Mouse (Mus musculus) adrenal gland, adult 2 months (tissue): ENCODE measurements around the gene Zfp386. TPM values are rescaled to one million over a fixed set of nuclear protein-coding genes. Genes with fewer than 3 reads are reported as not detected.
A peak's percentile ranks its signal among the peaks of the same experiment; 100 is the strongest.
"Not testable (repeated sequence)": the region's sequence is repeated elsewhere in the genome, so short reads cannot be mapped to it uniquely, and the experiment has no call there.

Source experiments
- DNase-seq: peaks from one replicate; pipeline ENCODE4 v3.0.0; 2021
- long read RNA-seq: library from polyadenylated mRNA; stranded (forward); transcript quantifications from one replicate; pipeline ENCODE4 v2.0.0, GENCODE M21; 2021
- polyA plus RNA-seq: library from polyadenylated mRNA; depleted of rRNA; stranded (reverse); fragments of >200 nt; gene quantifications from 2 replicates; pipeline ENCODE4 v1.2.3, GENCODE M21; 2012; rRNA removed
- total RNA-seq, 2 experiments: library from RNA; stranded (reverse); gene quantifications; 2 replicates each; pipeline ENCODE4 v1.2.3; 2021

Gene Zfp386
- total RNA-seq (10 to 100 TPM; 26.5 to 33.1 TPM), polyA plus RNA-seq (1.6 and 1.7 TPM in 2 replicates)
- long read RNA-seq, transcript Zfp386-201 (3 exons, 1,958 nt) = major isoform, 18 of 34 reads
- long read RNA-seq, partial matches to known transcripts = 8 of 34 reads
- long read RNA-seq, other reads (novel, unspliced or antisense) = 8 of 34 reads

- peak; percentile 99 for DNase-seq
These were observed at the start of gene Zfp386 for GRCm38 (mm10) chr12:116047440-116048377. Gene Zfp386, plus strand, starts transcription at chr12:116047724.

DNA sequence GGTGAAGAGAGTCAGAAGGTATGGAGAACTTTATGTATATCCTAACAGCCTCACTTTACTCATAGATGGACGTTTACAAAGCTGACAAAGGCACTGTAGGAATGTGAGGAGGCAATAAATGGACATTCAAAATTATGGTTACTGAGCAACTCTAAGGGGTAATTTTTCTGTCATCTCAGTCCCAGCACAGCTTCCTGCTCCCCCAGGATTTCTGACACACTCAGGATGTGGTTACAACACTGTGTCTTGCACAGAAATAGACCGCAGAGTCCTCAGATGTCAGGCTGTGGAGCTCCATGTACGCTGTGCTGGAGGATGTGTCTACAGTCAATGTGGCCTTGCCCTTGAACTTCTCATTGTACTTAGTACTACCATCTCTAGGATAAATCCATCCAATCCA lies 47.7 kb upstream of the Zfp386 start:
- not testable (repeated sequence) for DNase-seq

DNA sequence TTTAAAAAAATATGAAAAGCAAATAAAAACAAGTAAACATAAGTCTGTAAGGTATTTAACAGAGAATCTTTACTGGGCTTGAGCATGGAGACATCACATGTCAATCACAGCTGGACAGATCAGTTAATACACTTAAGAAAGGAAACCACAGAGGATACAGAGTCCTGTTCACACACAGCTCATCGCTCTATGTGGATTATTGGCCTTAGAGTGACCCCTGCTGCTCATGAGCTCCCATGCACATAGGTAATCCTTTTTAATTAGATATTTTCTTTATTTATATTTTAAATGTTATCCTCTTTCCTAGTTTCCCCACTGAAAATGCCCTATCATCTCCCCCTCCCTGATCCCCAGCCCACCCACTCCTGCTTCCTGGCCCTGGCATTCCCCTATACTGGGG lies 44.6 kb upstream of the Zfp386 start:
- DNase-seq = not testable (repeated sequence)

GRCm38 (mm10) chr12:116010812-116011211 lies 36.7 kb upstream of the Zfp386 start:
- DNase-seq = no peak

DNA sequence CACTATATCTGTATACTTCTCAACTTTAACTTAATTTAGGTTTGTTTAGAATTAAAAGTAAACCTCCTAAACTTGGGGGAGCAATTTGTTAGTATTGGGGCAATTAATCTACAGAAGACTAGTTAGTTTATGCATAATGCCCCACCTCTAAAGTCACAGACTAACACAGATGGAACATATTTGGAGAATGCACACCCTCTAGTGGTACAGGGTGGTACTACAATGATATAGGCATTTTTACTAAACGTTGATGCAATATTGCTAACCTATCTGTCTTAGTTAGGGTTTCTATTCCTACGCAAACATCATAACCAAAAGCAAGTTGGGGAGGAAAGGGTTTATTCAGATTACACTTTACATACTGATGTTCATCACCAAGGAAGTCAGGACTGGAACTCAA lies 19.4 kb upstream of the Zfp386 start:
- DNase-seq = no peak

DNA sequence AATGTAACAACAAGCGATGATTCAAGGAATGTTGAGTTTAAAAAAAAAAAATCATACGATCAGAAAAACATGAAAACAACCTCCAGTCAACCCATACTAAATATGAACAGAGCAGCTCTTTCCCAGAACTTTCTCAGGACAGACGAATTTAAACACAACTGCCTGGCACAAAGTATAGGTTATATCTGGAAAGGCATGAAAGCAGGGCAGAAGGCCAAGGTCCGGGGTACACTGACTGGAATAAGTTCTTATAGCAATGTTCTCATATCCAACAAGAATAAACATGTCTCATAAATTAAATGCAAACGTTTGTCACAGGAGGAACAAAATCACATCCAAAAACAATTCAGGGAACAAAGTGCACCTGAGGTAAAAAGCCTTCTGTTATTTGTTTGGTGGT lies 12.2 kb upstream of the Zfp386 start:
- no peak for DNase-seq

GRCm38 (mm10) chr12:116044785-116045184 lies 2.7 kb upstream of the Zfp386 start:
- DNase-seq = no peak

DNA sequence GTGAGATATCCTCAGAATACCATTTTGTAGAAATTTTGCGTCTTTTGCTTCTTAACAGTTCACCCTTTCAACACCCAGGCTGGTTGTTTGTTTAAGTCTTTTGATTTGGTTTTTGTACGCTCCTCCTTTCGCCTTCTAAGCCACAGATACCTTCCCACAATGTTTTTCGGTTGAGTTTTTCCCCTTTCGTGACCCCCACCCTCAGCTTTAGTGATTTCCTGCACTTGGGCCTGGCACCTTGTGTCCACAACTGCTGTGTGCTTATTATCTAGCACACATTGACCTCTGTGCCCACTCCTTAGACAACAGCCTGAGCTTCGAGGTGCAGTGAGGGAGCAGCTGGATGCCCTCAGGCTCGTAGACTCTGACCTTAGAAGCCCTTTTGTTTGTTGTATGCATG lies 1.2 kb downstream of the Zfp386 start:
- DNase-seq = no peak

DNA sequence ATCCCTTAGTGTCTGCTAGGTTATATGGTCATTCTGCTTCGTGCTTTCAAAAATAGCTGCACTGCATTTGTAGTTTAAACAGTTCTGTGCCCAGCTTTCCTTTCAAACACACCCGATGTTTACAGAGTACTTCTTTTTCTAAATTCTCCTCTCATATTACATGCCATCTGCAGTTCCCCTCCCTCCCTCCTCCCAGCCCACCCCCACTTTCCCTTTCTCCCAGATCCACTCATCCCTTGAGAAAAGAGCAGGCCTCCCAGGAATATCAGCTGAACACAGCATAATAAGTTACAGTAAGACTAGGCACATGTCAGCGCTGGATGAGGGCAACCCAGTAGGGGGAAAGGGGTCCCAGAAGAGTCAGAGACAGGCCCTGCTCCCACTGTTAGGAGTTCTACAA lies 1.7 kb downstream of the Zfp386 start:
- no peak for DNase-seq

DNA sequence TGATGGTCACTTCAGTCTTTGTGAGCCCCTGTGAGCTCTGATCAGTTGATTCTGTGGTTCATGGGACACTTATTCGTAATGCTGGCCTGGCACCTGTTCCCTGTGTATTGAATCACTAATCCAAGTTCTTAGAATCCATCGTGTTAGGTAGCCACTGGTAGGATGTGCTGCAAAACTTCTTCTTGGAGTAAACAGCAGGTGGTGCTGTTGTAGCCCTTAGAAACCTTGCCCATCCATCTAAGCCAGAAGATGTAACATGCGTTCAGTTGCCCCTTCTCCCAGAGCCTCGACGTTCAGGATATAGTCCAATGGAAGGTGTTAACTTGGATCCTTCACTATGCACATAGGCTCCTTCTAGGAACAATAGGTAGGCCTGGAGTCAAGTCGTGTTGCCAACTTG lies 2.2 kb downstream of the Zfp386 start:
- DNase-seq = no peak

DNA sequence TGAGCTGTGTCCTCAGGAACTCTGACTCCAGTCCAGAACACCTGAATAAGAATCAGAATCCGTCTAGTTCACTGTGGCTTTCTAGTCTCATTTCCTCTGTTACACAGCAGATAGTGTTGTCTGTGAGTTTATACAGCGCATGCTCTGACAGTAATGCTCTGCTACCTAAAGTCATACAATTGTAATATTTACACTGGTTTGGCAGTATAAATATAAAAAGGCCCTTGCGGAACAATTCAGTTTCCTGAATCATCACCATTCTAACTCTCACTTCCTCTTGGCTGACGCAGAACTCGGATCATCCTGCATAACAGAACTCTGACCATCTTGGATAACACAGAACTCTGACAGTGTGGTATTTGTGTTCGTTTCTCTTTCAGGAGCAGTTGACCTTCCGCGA lies 6.8 kb downstream of the Zfp386 start:
- no peak for DNase-seq

GRCm38 (mm10) chr12:116056112-116056511 lies 8.6 kb downstream of the Zfp386 start:
- DNase-seq = no peak

- DNase-seq = no peak
These were observed 14.2 kb downstream of the Zfp386 start for GRCm38 (mm10) chr12:116061561-116062193.

GRCm38 (mm10) chr12:116062194-116062583 lies 14.7 kb downstream of the Zfp386 start:
- no peak for DNase-seq

- DNase-seq = no peak
These were observed 15.5 kb downstream of the Zfp386 start for GRCm38 (mm10) chr12:116063020-116063419.

DNA sequence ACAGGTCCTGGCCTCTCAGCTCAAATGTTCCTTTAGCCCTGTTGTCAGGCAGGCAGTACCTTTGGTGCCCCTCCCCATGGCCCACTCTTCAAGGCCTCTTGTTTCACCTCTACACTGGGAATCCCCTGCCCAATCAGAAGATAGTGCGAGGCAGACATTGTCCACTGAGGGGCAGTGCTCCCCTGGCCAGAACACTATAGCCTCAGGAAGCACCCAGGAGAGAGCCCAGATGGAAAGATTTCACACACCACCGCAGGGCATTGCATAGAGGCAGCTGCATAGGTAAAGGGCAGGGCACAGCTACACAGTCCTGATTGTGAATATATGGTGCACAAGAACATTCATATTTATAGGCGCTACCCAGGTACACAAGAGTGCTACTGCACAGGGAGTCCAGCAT lies 23.5 kb downstream of the Zfp386 start:
- DNase-seq = peak; percentile 33

DNA sequence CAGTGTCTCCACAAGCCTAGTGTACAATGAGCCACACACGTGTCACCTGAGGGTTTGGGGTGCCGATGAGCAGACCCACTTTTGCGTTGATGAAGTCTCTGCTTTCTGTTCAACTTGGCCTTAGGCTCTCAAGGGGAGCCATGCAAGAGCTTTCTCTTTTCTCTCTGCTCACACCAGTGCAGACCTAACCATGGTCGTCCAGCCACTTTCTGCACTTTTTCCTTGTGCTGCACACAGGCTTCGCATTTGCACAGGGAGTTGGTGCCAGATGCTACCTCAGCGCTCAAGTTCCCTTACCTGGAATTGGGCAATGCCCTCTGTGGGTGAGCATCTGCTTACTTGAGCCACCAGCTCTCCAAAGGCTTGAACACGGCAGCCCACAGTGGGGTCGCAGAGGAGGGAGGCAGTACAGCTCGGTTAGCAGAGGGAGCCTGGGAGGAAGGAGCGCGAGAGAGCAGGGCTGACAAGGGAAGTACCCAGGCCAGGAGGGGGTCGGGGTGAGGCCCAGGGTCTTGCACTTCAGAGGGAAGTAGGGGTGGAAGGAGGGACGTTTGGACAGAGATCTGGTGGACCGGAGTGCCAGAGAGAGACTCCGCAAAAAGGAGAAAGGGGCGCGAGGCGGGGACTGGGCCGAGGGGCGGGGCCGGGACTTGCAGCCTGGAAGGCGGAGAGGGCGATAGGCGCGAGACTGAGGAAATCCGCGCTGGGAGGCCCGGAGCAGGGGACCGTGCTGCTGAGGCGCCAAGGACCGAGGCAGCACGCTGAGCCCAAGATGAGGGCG lies 29.7 kb downstream of the Zfp386 start, which contains the start of gene Vipr2:
Gene Vipr2, plus strand, starts transcription at position 653 of the 781 bp plus-strand sequence.
- DNase-seq = peak; percentile 58

DNA sequence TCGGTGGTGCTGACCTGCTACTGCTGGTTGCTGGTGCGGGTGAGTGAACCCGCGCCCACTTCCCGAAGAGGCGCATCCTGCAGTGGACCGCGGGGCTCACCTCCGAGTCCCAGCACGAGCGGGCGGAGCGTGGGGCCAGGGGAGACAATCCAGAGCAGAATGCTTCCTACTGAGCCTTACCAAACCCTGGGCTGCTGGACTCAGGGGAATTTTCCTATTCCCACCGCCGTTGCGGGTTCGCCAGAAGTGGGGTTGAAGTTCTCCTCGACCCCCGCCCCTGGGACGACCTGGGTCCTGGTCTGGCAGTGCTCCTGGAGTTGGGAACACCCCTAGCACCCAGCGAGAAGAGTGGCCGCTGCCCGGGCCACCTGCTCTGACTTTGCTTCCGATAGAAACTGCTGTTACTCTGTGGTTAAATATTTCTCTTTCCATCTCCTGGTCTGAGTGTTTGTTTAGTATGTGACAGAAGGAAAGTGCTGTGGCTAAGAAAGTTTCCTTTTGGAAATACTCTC lies 30.4 kb downstream of the Zfp386 start:
- no peak for DNase-seq

- no peak for DNase-seq
These were observed 35.6 kb downstream of the Zfp386 start for GRCm38 (mm10) chr12:116083125-116083524.

- no peak for DNase-seq
These were observed 36.8 kb downstream of the Zfp386 start for GRCm38 (mm10) chr12:116084294-116084693.

GRCm38 (mm10) chr12:116086951-116087600 lies 39.6 kb downstream of the Zfp386 start:
- DNase-seq = no peak
